Mouse (Mus musculus) ovary, adult 2 months (tissue): ENCODE data around the gene Wdr76. TPM values are rescaled to one million over a fixed set of nuclear protein-coding genes. Genes with fewer than 3 reads are reported as not detected.

Experiments used
- polyA plus RNA-seq: library from polyadenylated mRNA; depleted of rRNA; stranded (reverse); fragments of >200 nt; gene quantifications from 2 replicates; pipeline ENCODE4 v1.2.3, GENCODE M21; 2012; rRNA removed

Wdr76 gene
- 2.4 and 3.5 TPM in 2 replicates for polyA plus RNA-seq

GRCm38 (mm10) chr2:121505942-121506882 is at the start of gene Wdr76, which contains the start of gene Mfap1a:
Gene Wdr76, plus strand, starts transcription at chr2:121506723.
Gene Mfap1a, minus strand, starts transcription at chr2:121506665.

GRCm38 (mm10) chr2:121473301-121474179 is 33.0 kb upstream of the Wdr76 start, which contains the start of gene Mfap1b:
Gene Mfap1b, minus strand, starts transcription at chr2:121474067.

Other genes with a start within 250 kb of the Wdr76 start
- gene Trp53bp1, start 235.3 kb upstream of the Wdr76 start, polyA plus RNA-seq: 56.6 and 57.0 TPM in 2 replicates
- gene Map1a, start 217.1 kb upstream of the Wdr76 start, polyA plus RNA-seq: 10.2 and 12.5 TPM in 2 replicates
- 25.1 and 26.8 TPM in 2 replicates for gene Ppip5k1, start 151.3 kb upstream of the Wdr76 start, polyA plus RNA-seq
- gene Ckmt1, start 149.0 kb upstream of the Wdr76 start, polyA plus RNA-seq: 16.1 and 24.9 TPM in 2 replicates
- gene Strc, start 119.6 kb upstream of the Wdr76 start, polyA plus RNA-seq: 0.59 and 0.79 TPM in 2 replicates
- gene Pdia3, start 92.9 kb upstream of the Wdr76 start, polyA plus RNA-seq: 2,081 and 3,481 TPM in 2 replicates
- gene Catsper2, start 92.9 kb upstream of the Wdr76 start, polyA plus RNA-seq: 1.1 and 1.7 TPM in 2 replicates
- gene Ell3, start 62.4 kb upstream of the Wdr76 start, polyA plus RNA-seq: 0.97 and 1.2 TPM in 2 replicates
- gene Serf2, start 57.5 kb upstream of the Wdr76 start, polyA plus RNA-seq: 278 and 415 TPM in 2 replicates
- gene Hypk, start 53.4 kb upstream of the Wdr76 start, polyA plus RNA-seq: 6.4 and 7.2 TPM in 2 replicates
- gene Serinc4, start 49.9 kb upstream of the Wdr76 start, polyA plus RNA-seq: 0.63 and 0.77 TPM in 2 replicates
- gene Mfap1b, start 32.7 kb upstream of the Wdr76 start, polyA plus RNA-seq: 1.2 and 1.6 TPM in 2 replicates
- 0.75 and 1.0 TPM in 2 replicates for gene Mfap1a, start 58 bp upstream of the Wdr76 start, polyA plus RNA-seq